Mouse (Mus musculus): ENCODE data around the gene Serp2. TPM values are rescaled to one million over a fixed set of nuclear protein-coding genes. Genes with fewer than 3 reads are reported as not detected.

The Serp2 gene
- total RNA-seq, 1 experiment: 3.5 TPM

- in situ Hi-C loops (cut with MboI; ENCODE audit: low sequenced_read_pairs in 2 of 2, unreplicated experiment in 2 of 2): no loop called here
- no peak for DNase-seq (ENCODE audit: low read depth, low spot score)
- H3K4me3 ChIP-seq (ENCODE audit: insufficient read depth in 1 of 2, low read depth in 1 of 2, low read length in 2 of 2, poor library complexity in 1 of 2, severe bottlenecking in 1 of 2): no peak overlapping the region
- no peak overlapping the region for H3K9ac ChIP-seq (ENCODE audit: insufficient read depth, low read depth, low read length, poor library complexity, severe bottlenecking)
- TF ChIP-seq CHD2 (IDR thresholded peaks at IDR 0.05; ENCODE audit: low read depth, low read length) (no peak), ZC3H11A (IDR thresholded peaks at IDR 0.05; ENCODE audit: borderline replicate concordance, low read depth, low read length) (no peak), HCFC1 (IDR thresholded peaks at IDR 0.05; ENCODE audit: borderline replicate concordance, insufficient read depth, low read length) (no peak), ZNF384 (IDR thresholded peaks at IDR 0.05; ENCODE audit: low read depth, low read length) (no peak), MAFK (IDR thresholded peaks at IDR 0.05; ENCODE audit: insufficient read depth, low read depth, low read length) (no peak)
- H3K27ac ChIP-seq (ENCODE audit: insufficient read depth, low read depth, low read length, poor library complexity, severe bottlenecking): no peak overlapping the region
- no peaks in the 10 kb centered on the region for H3K9me3 ChIP-seq (ENCODE audit: control insufficient read depth, insufficient read depth, low read depth, low read length)
- no peaks in the 10 kb centered on the region for H3K36me3 ChIP-seq (ENCODE audit: control insufficient read depth, insufficient read depth, low read length, poor library complexity, severe bottlenecking)
- peaks cover 8% of the 10 kb centered on the region in 2 experiments; a peak in 3 of 4 replicates for H3K4me1 ChIP-seq (ENCODE audit: control insufficient read depth in 2 of 2, insufficient read depth in 2 of 2, low read length in 2 of 2, poor library complexity in 1 of 2)
Measured at GRCm38 (mm10) chr14:76581974-76582922, 25.6 kb upstream of the Serp2 start.

GRCm38 (mm10) chr14:76579660-76580061 is 23.0 kb upstream of the Serp2 start:
- in situ Hi-C loops (cut with MboI; ENCODE audit: low sequenced_read_pairs in 2 of 2, unreplicated experiment in 2 of 2): no loop called here
- Histone ChIP-seq H3K27ac (ENCODE audit: insufficient read depth, low read depth, low read length, poor library complexity, severe bottlenecking) (no peak overlapping the region), H3K9ac (ENCODE audit: insufficient read depth, low read depth, low read length, poor library complexity, severe bottlenecking) (no peak overlapping the region), H3K9me3 (ENCODE audit: control insufficient read depth, insufficient read depth, low read depth, low read length) (no peaks in the 10 kb centered on the region), H3K36me3 (ENCODE audit: control insufficient read depth, insufficient read depth, low read length, poor library complexity, severe bottlenecking) (no peaks in the 10 kb centered on the region), H3K4me3 (ENCODE audit: insufficient read depth in 1 of 2, low read depth in 1 of 2, low read length in 2 of 2, poor library complexity in 1 of 2, severe bottlenecking in 1 of 2) (no peak overlapping the region), H3K4me1 (ENCODE audit: control insufficient read depth in 2 of 2, insufficient read depth in 2 of 2, low read length in 2 of 2, poor library complexity in 1 of 2) (peaks cover 3 to 5% of the 10 kb centered on the region in 2 experiments; a peak in 3 of 4 replicates)
- TF ChIP-seq ZNF384 (IDR thresholded peaks at IDR 0.05; ENCODE audit: low read depth, low read length) (no peak), CHD2 (IDR thresholded peaks at IDR 0.05; ENCODE audit: low read depth, low read length) (no peak), HCFC1 (IDR thresholded peaks at IDR 0.05; ENCODE audit: borderline replicate concordance, insufficient read depth, low read length) (no peak)
- no peak for DNase-seq (ENCODE audit: low read depth, low spot score)

DNA sequence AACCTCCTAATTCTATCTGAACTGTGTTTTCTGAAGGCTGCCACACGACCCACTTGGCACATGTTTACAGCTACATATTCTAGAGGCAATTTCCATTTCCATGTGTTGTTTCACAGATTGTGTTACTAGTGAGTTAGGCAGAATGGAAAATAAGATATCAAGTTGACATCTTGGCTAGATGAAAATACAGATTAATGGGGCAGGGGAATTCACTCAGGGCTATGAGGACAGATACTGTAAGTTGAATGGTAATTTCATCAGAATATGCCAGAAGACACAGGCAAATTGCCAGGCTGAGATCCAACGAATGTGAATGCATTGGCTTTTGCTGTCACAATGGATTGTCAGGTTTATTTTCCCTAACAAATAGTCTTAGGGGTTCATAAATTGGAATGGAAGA is 21.2 kb upstream of the Serp2 start:
- Histone ChIP-seq H3K4me3 (ENCODE audit: insufficient read depth in 1 of 2, low read depth in 1 of 2, low read length in 2 of 2, poor library complexity in 1 of 2, severe bottlenecking in 1 of 2) (no peak overlapping the region), H3K36me3 (ENCODE audit: control insufficient read depth, insufficient read depth, low read length, poor library complexity, severe bottlenecking) (no peaks in the 10 kb centered on the region), H3K9ac (ENCODE audit: insufficient read depth, low read depth, low read length, poor library complexity, severe bottlenecking) (no peak overlapping the region), H3K27ac (ENCODE audit: insufficient read depth, low read depth, low read length, poor library complexity, severe bottlenecking) (no peak overlapping the region), H3K4me1 (ENCODE audit: control insufficient read depth in 2 of 2, insufficient read depth in 2 of 2, low read length in 2 of 2, poor library complexity in 1 of 2) (peaks cover 0 to 3% of the 10 kb centered on the region in 2 experiments; a peak in 1 of 4 replicates), H3K9me3 (ENCODE audit: control insufficient read depth, insufficient read depth, low read depth, low read length) (no peaks in the 10 kb centered on the region)
- in situ Hi-C loops (cut with MboI; ENCODE audit: low sequenced_read_pairs in 2 of 2, unreplicated experiment in 2 of 2): no loop called here
- TF ChIP-seq CHD2 (IDR thresholded peaks at IDR 0.05; ENCODE audit: low read depth, low read length) (no peak), ZC3H11A (IDR thresholded peaks at IDR 0.05; ENCODE audit: borderline replicate concordance, low read depth, low read length) (no peak), MAFK (IDR thresholded peaks at IDR 0.05; ENCODE audit: insufficient read depth, low read depth, low read length) (no peak), ZNF384 (IDR thresholded peaks at IDR 0.05; ENCODE audit: low read depth, low read length) (no peak), HCFC1 (IDR thresholded peaks at IDR 0.05; ENCODE audit: borderline replicate concordance, insufficient read depth, low read length) (no peak)
- DNase-seq (ENCODE audit: low read depth, low spot score): no peak

DNA sequence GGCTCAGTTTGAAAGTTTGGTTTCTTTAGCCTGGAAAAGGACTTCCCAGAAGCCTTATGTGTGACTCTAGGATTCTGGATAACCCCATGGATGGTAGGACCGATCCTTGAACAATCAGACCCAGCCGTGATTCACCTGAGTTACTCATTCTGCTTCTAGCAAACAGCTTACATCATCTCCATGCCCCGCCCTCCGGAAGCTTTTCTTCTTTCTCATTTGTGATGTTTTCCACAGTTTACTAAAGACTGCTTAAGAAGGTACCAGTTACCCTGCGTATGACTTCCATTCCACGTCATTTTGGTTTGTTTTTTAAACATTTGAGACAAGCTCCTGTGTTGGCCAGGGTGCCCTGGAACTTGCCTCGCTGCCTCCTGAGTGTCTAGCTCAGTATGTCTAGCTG is 13.6 kb upstream of the Serp2 start:
- in situ Hi-C loops (cut with MboI; ENCODE audit: low sequenced_read_pairs in 2 of 2, unreplicated experiment in 2 of 2): no loop called here
- no peaks in the 10 kb centered on the region for H3K36me3 ChIP-seq (ENCODE audit: control insufficient read depth, insufficient read depth, low read length, poor library complexity, severe bottlenecking)
- no peak overlapping the region for H3K27ac ChIP-seq (ENCODE audit: insufficient read depth, low read depth, low read length, poor library complexity, severe bottlenecking)
- H3K9me3 ChIP-seq (ENCODE audit: control insufficient read depth, insufficient read depth, low read depth, low read length): no peaks in the 10 kb centered on the region
- no peak for TF ChIP-seq ZNF384 (IDR thresholded peaks at IDR 0.05; ENCODE audit: low read depth, low read length)
- TF ChIP-seq ZC3H11A (IDR thresholded peaks at IDR 0.05; ENCODE audit: borderline replicate concordance, low read depth, low read length): no peak
- TF ChIP-seq CHD2 (IDR thresholded peaks at IDR 0.05; ENCODE audit: low read depth, low read length): no peak
- no peak for TF ChIP-seq MAFK (IDR thresholded peaks at IDR 0.05; ENCODE audit: insufficient read depth, low read depth, low read length)
- TF ChIP-seq HCFC1 (IDR thresholded peaks at IDR 0.05; ENCODE audit: borderline replicate concordance, insufficient read depth, low read length): no peak
- H3K4me1 ChIP-seq (ENCODE audit: control insufficient read depth in 2 of 2, insufficient read depth in 2 of 2, low read length in 2 of 2, poor library complexity in 1 of 2): no peaks in the 10 kb centered on the region
- DNase-seq (ENCODE audit: low read depth, low spot score): no peak
- no peak overlapping the region for H3K4me3 ChIP-seq (ENCODE audit: insufficient read depth in 1 of 2, low read depth in 1 of 2, low read length in 2 of 2, poor library complexity in 1 of 2, severe bottlenecking in 1 of 2)
- no peak overlapping the region for H3K9ac ChIP-seq (ENCODE audit: insufficient read depth, low read depth, low read length, poor library complexity, severe bottlenecking)

Measured in ES-E14 (cell line).